Mouse (Mus musculus) bone marrow, adult 2 months (tissue): ENCODE measurements at regions not wholly inside any gene's neighbourhood (a gene's known extent, or its start where the extent isn't known, plus 50 kb on each side); places are given as distances from the start of the nearest gene placed in this dataset.

Source experiments
- CTCF ChIP-seq: fragments of 200-500 bp; IDR thresholded peaks from 2 replicates; pipeline ENCODE4 v1.5.1; 2011; ENCODE audit warnings: low read length, control low read depth; ENCODE audit not compliant: control insufficient read depth, insufficient read depth
- POLR2A ChIP-seq: fragments of 200-500 bp; IDR thresholded peaks from 2 replicates; pipeline ENCODE4 v1.6.1; 2011; ENCODE audit warnings: low read depth, mild to moderate bottlenecking, control low read depth, low read length, borderline replicate concordance; ENCODE audit not compliant: control insufficient read depth

GRCm38 (mm10) chr6:127286681-127287476 lies 134.9 kb upstream of the Ccnd2 start:
- TF ChIP-seq CTCF: no peak
- no peak for TF ChIP-seq POLR2A
